Mouse (Mus musculus) heart, adult 2 months (tissue): ENCODE measurements at regions not wholly inside any gene's neighbourhood (a gene's known extent, or its start where the extent isn't known, plus 50 kb on each side); places are given as distances from the start of the nearest gene placed in this dataset.

Experiments used
- CTCF ChIP-seq: fragments of 200-600 bp; IDR thresholded peaks from 2 replicates; pipeline ENCODE4 v1.8.1; 2022; ENCODE audit warnings: antibody characterized with exemption, mild to moderate bottlenecking, moderate library complexity
- EP300 ChIP-seq: fragments of 200-500 bp; IDR thresholded peaks from 2 replicates; pipeline ENCODE4 v1.6.1; 2011; ENCODE audit warnings: low read depth, low read length, control low read depth; ENCODE audit not compliant: insufficient read depth
- POLR2A ChIP-seq: fragments of 200-500 bp; IDR thresholded peaks from 2 replicates; pipeline ENCODE4 v1.6.1; 2011; ENCODE audit warnings: mild to moderate bottlenecking, low read depth, low read length, control low read depth; ENCODE audit not compliant: insufficient read depth

GRCm38 (mm10) chr8:24386462-24386861 is 339.2 kb downstream of the Adam3 start:
- no peak for TF ChIP-seq POLR2A
- 0 out of 2 replicates have a peak, but pooled peaks have one; percentile 47 for TF ChIP-seq EP300
- TF ChIP-seq CTCF, result peak; percentile 99; the same call in 1 of the 2 replicates
